Mouse (Mus musculus) liver, embryonic 11.5 days (tissue): ENCODE data around the gene Gm35549. TPM values are rescaled to one million over a fixed set of nuclear protein-coding genes. Genes with fewer than 3 reads are reported as not detected.
A peak's percentile ranks its signal among the peaks of the same experiment; 100 is the strongest.
"Not testable (repeated sequence)": the region's sequence is repeated elsewhere in the genome, so short reads cannot be mapped to it uniquely, and the experiment has no call there.

Experiments used
- ATAC-seq: fragments of 200-750 bp; cut with Nextera tagmentation; replicated peaks from 2 replicates; pipeline ENCODE4 v1.8.0; 2017; ENCODE audit warnings: moderate number of reproducible peaks, mild to moderate bottlenecking, moderate TSS enrichment, moderate library complexity; ENCODE audit not compliant: low FRiP score
- DNase-seq: peaks from one replicate; pipeline ENCODE4 v3.0.0-alpha.2; 2017; ENCODE audit warnings: low spot score
- H3K27ac ChIP-seq: fragments of 300-500 bp; sonication (generic); 2 replicates; pipeline ENCODE4 v1.5.1; 2014; ENCODE audit warnings: mild to moderate bottlenecking, low read depth, low read length, control low read depth
- H3K27me3 ChIP-seq: fragments of 300-500 bp; sonication (generic); replicated peaks from 2 replicates; pipeline ENCODE4 v1.6.1; 2014; ENCODE audit warnings: low read length, mixed read lengths; ENCODE audit not compliant: control insufficient read depth, insufficient read depth
- H3K36me3 ChIP-seq: fragments of 300-500 bp; sonication (generic); 2 replicates; pipeline ENCODE4 v1.6.1; 2014; ENCODE audit warnings: mild to moderate bottlenecking, low read length, moderate library complexity, mixed read lengths; ENCODE audit not compliant: control insufficient read depth, insufficient read depth
- H3K4me1 ChIP-seq: fragments of 300-500 bp; sonication (generic); replicated peaks from 2 replicates; pipeline ENCODE4 v1.6.1; 2014; ENCODE audit warnings: low read length, mixed read lengths; ENCODE audit not compliant: control insufficient read depth, insufficient read depth
- H3K4me2 ChIP-seq: fragments of 300-500 bp; sonication (generic); 2 replicates; pipeline ENCODE4 v1.6.1; 2014; ENCODE audit warnings: mild to moderate bottlenecking, control low read depth, moderate library complexity
- H3K4me3 ChIP-seq: fragments of 300-500 bp; sonication (generic); 2 replicates; pipeline ENCODE4 v1.5.1; 2014; ENCODE audit warnings: low read depth, low read length, control low read depth
- H3K9ac ChIP-seq: fragments of 300-500 bp; sonication (generic); 2 replicates; pipeline ENCODE4 v1.6.1; 2014; ENCODE audit warnings: low read depth, low read length, control low read depth
- H3K9me3 ChIP-seq: fragments of 300-500 bp; sonication (generic); 2 replicates; pipeline ENCODE4 v1.6.1; 2016; ENCODE audit warnings: low read length, inconsistent platforms, mixed read lengths; ENCODE audit not compliant: control insufficient read depth
- WGBS: fragments of 180-500 bp; shearing (Covaris S2); extraction: QIAGEN DNeasy Blood & Tissue Kit; methylation state at CpG from one replicate; pipeline ENCODE4 v1.1.7; 2014; 5-methylcytosine and 5-hydroxymethylcytosine counted together
- polyA plus RNA-seq: library from polyadenylated mRNA; unstranded; fragments of >200 nt; fragmentation: Nextera tagmentation; extraction: Ambion mirVana; gene quantifications from 2 replicates; pipeline ENCODE4 v1.2.1, GENCODE M21; 2014

Gene Gm35549
- polyA plus RNA-seq, 1 experiment from 2014 or later: not detected

DNA sequence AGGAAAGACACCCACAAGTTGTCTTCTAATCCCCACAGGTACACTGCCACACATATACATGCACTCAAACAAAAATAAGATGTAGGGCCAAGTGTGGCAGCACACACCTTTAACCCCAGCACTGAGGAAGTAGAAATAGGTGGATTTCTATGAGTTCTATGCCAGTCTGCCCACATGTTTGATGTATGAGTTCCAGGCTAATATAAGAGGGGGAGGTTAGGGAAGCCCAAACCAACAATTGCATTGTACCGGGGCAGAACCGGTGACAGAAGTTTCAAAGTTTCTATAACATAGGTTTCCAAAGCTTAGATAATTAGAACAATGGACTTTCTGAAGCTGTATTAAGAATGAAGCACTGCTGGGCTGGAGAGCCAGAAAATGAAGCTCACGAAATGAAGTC lies 21.0 kb upstream of the Gm35549 start:
- H3K4me3 ChIP-seq: peak overlapping the region; percentile 74
- peaks cover 8% of the 10 kb centered on the region for H3K4me1 ChIP-seq
- ATAC-seq: no peak
- peaks cover 29% of the 10 kb centered on the region for H3K36me3 ChIP-seq
- WGBS: 57% methylated on average over 3 of the region's 3 CpGs
- no peak overlapping the region for H3K27ac ChIP-seq
- peak overlapping the region; percentile 83 for H3K4me2 ChIP-seq
- no peak for DNase-seq
- peak overlapping the region; percentile 95 for H3K9ac ChIP-seq
- H3K27me3 ChIP-seq: no peaks in the 10 kb centered on the region
- peaks cover 21% of the 10 kb centered on the region for H3K9me3 ChIP-seq

- Histone ChIP-seq H3K4me3 (no peak overlapping the region), H3K9me3 (peaks cover 31% of the 10 kb centered on the region), H3K9ac (no peak overlapping the region), H3K4me1 (peaks cover 8% of the 10 kb centered on the region), H3K36me3 (peaks cover 40% of the 10 kb centered on the region), H3K27ac (no peak overlapping the region), H3K27me3 (no peaks in the 10 kb centered on the region), H3K4me2 (no peak overlapping the region)
- no peak for DNase-seq
- ATAC-seq: no peak
- 66% methylated on average over 2 of the region's 2 CpGs for WGBS
These were observed 19.9 kb upstream of the Gm35549 start for GRCm38 (mm10) chr9:122863731-122864130.

DNA sequence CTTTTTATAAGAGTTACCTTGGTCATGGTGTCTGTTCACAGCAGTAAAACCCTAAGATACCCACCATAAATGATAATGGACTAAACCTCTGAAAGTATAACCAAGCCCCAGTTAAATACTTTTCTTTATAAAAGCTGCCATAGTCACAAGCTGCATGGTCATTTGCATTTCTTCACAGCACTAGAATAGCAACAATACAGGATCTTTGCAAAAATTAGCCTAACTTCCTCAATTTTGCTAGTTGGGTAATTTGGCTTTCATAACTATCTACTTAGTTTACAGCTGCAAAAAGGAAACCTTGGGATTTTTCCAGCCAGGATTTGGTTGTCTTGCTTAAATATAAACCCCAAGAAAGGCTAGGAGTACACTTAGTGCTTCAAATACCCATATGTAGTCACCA lies 16.9 kb upstream of the Gm35549 start:
- Histone ChIP-seq H3K27ac (no peak overlapping the region), H3K4me1 (peaks cover 8% of the 10 kb centered on the region), H3K27me3 (no peaks in the 10 kb centered on the region), H3K36me3 (peaks cover 67% of the 10 kb centered on the region), H3K4me2 (no peak overlapping the region), H3K9me3 (peaks cover 46% of the 10 kb centered on the region), H3K4me3 (no peak overlapping the region), H3K9ac (no peak overlapping the region)
- ATAC-seq (no peak), DNase-seq (no peak)

GRCm38 (mm10) chr9:122856716-122857115 lies 12.9 kb upstream of the Gm35549 start:
- H3K9me3 ChIP-seq: peaks cover 54% of the 10 kb centered on the region
- 95% methylated on average over 3 of the region's 3 CpGs for WGBS
- ATAC-seq: no peak
- H3K9ac ChIP-seq: no peak overlapping the region
- no peaks in the 10 kb centered on the region for H3K4me1 ChIP-seq
- H3K4me2 ChIP-seq: no peak overlapping the region
- H3K4me3 ChIP-seq: no peak overlapping the region
- H3K36me3 ChIP-seq: peaks cover 93% of the 10 kb centered on the region
- H3K27ac ChIP-seq: no peak overlapping the region
- DNase-seq: no peak
- no peaks in the 10 kb centered on the region for H3K27me3 ChIP-seq

- Histone ChIP-seq H3K27me3 (no peaks in the 10 kb centered on the region), H3K4me1 (no peaks in the 10 kb centered on the region), H3K4me3 (no peak overlapping the region), H3K9me3 (peaks cover 49% of the 10 kb centered on the region), H3K4me2 (no peak overlapping the region), H3K36me3 (peaks cover 93% of the 10 kb centered on the region), H3K9ac (no peak overlapping the region), H3K27ac (no peak overlapping the region)
- WGBS: 92% methylated on average over 4 of the region's 4 CpGs
- no peak for ATAC-seq
- no peak for DNase-seq
These were observed 11.8 kb upstream of the Gm35549 start for GRCm38 (mm10) chr9:122855617-122856016.

- not testable (repeated sequence) for H3K4me3 ChIP-seq, H3K27ac ChIP-seq, ATAC-seq, H3K4me1 ChIP-seq, H3K27me3 ChIP-seq, H3K4me2 ChIP-seq, DNase-seq, H3K9ac ChIP-seq
- H3K9me3 ChIP-seq: peaks cover 46% of the 10 kb centered on the region
- peaks cover 93% of the 10 kb centered on the region for H3K36me3 ChIP-seq
- 88% methylated on average over 2 of the region's 7 CpGs for WGBS
These were observed 11.3 kb upstream of the Gm35549 start for GRCm38 (mm10) chr9:122855141-122855540.

DNA sequence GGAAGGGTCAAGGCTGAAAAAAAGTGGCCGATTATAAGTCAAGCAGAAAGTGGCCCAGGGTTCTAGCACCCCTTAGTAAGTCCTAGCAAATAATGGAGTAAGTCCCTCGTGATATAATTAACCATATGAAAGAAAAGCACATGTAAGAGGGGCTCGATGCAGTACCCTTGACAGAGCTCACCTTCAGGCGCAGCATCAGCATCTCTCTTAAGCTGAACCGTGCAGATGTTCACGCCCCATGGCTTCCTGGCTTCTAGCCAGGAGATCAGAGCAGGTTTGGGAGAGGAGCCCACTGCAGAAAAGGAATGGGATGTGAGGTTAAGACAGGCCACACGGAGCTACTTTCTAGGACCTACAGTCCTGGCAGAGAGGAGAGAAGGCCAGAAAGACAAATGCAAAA lies 10.7 kb upstream of the Gm35549 start:
- Histone ChIP-seq H3K36me3 (peaks cover 91% of the 10 kb centered on the region), H3K4me3 (no peak overlapping the region), H3K9me3 (peaks cover 40% of the 10 kb centered on the region), H3K4me2 (no peak overlapping the region), H3K27me3 (no peaks in the 10 kb centered on the region), H3K4me1 (no peaks in the 10 kb centered on the region), H3K9ac (no peak overlapping the region), H3K27ac (no peak overlapping the region)
- 92% methylated on average over 7 of the region's 7 CpGs for whole genome bisulfite sequencing
- no peak for DNase-seq
- ATAC-seq: no peak

DNA sequence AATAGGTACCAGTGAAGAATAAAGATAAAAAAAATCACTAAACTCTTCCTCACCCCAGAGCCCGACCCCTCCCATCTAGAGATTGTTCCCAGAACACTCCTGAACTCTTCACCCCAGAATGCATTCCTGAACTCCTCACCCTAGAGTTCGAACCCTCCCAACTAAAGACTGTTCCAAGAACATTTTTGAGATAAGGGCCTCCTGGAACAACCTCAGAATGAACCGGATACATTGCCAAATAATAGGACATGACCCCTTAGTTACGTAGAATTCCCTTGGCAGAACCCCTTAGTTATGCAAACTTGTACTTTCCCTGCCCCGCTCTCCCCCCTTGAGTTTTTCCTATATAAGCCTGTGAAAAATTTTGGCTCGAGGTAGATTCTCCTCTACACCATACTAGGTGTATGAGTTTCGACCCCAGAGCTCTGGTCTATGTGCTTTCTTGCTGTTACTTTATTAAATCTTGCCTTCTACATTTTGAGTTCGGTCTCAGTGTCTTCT lies 4.0 kb upstream of the Gm35549 start:
- not testable (repeated sequence) for H3K4me3 ChIP-seq, H3K27me3 ChIP-seq, ATAC-seq, DNase-seq, H3K9ac ChIP-seq, H3K4me2 ChIP-seq, H3K27ac ChIP-seq, H3K4me1 ChIP-seq
- peaks cover 10% of the 10 kb centered on the region for H3K9me3 ChIP-seq
- WGBS: 85% methylated on average over 7 of the region's 8 CpGs
- H3K36me3 ChIP-seq: peaks cover 36% of the 10 kb centered on the region

GRCm38 (mm10) chr9:122846156-122846555 lies 2.3 kb upstream of the Gm35549 start:
- H3K27ac ChIP-seq: no peak overlapping the region
- no peak overlapping the region for H3K4me2 ChIP-seq
- ATAC-seq (no peak), DNase-seq (no peak)
- H3K9me3 ChIP-seq: peaks cover 4% of the 10 kb centered on the region; the same call in 1 of the 2 replicates
- no peak overlapping the region for H3K9ac ChIP-seq
- no peak overlapping the region for H3K4me3 ChIP-seq
- peaks cover 19% of the 10 kb centered on the region for H3K36me3 ChIP-seq
- H3K27me3 ChIP-seq: no peaks in the 10 kb centered on the region
- no peaks in the 10 kb centered on the region for H3K4me1 ChIP-seq
